Mouse (Mus musculus) C2C12 (cell line): ENCODE measurements at regions not wholly inside any gene's neighbourhood (a gene's known extent, or its start where the extent isn't known, plus 50 kb on each side); places are given as distances from the start of the nearest gene placed in this dataset.
"Not testable (repeated sequence)": the region's sequence is repeated elsewhere in the genome, so short reads cannot be mapped to it uniquely, and the experiment has no call there.

ENCODE experiments used
- H3K27me3 ChIP-seq: one replicate; pipeline ENCODE4 v1.6.1; 2011; ENCODE audit not compliant: control insufficient read depth, insufficient read depth, insufficient read length
- H3K36me3 ChIP-seq: one replicate; pipeline ENCODE4 v1.6.1; 2011; ENCODE audit not compliant: control insufficient read depth, insufficient read depth
- H3K4me3 ChIP-seq: one replicate; pipeline ENCODE4 v1.5.1; 2011; ENCODE audit warnings: mild to moderate bottlenecking, control low read depth; ENCODE audit not compliant: poor library complexity, insufficient read depth, severe bottlenecking
- H3K79me2 ChIP-seq: one replicate; pipeline ENCODE4 v1.6.1; 2011; ENCODE audit not compliant: control insufficient read depth, insufficient read depth
- H3K79me3 ChIP-seq: one replicate; pipeline ENCODE4 v1.6.1; 2011; ENCODE audit warnings: low read depth, control low read depth
- H3ac ChIP-seq: one replicate; pipeline ENCODE3; 2011; ENCODE audit warnings: low read depth; ENCODE audit not compliant: control insufficient read depth, insufficient read length
- CEBPB ChIP-seq: IDR thresholded peaks from one replicate; pipeline ENCODE4 v1.6.1; 2011; ENCODE audit warnings: low read depth, mild to moderate bottlenecking, control low read depth, moderate library complexity
- CTCF ChIP-seq: IDR thresholded peaks from one replicate; pipeline ENCODE4 v1.5.1; 2011; ENCODE audit not compliant: control insufficient read depth, insufficient read depth, insufficient read length
- FOSL1 ChIP-seq: IDR thresholded peaks from one replicate; pipeline ENCODE4 v1.8.0; 2011; ENCODE audit warnings: mild to moderate bottlenecking, low read length; ENCODE audit not compliant: poor library complexity, insufficient read depth, severe bottlenecking
- MAX ChIP-seq: IDR thresholded peaks from one replicate; pipeline ENCODE4 v1.6.1; 2011; ENCODE audit warnings: mild to moderate bottlenecking, control low read depth
- MYOD1 ChIP-seq: IDR thresholded peaks from one replicate; pipeline ENCODE4 v1.6.1; 2011; ENCODE audit warnings: low read depth; ENCODE audit not compliant: control insufficient read depth, insufficient read length
- MYOG ChIP-seq: IDR thresholded peaks from one replicate; pipeline ENCODE4 v1.6.1; 2011; ENCODE audit not compliant: control insufficient read depth, insufficient read length; ENCODE audit errors: extremely low read depth
- USF1 ChIP-seq: IDR thresholded peaks from one replicate; pipeline ENCODE4 v1.6.1; 2011; ENCODE audit warnings: low read depth, mild to moderate bottlenecking, control low read depth, moderate library complexity

GRCm38 (mm10) chr14:60576281-60576680 lies 57.5 kb upstream of the Spata13 start:
- H3K79me2 ChIP-seq: no peaks in the 10 kb centered on the region
- H3K79me3 ChIP-seq: no peaks in the 10 kb centered on the region
- H3K27me3 ChIP-seq: no peaks in the 10 kb centered on the region
- no peaks in the 10 kb centered on the region for H3K36me3 ChIP-seq
- no peak for TF ChIP-seq USF1
- TF ChIP-seq MAX: no peak
- TF ChIP-seq MYOG: no peak
- no peak for TF ChIP-seq CTCF
- TF ChIP-seq MYOD1: no peak
- TF ChIP-seq FOSL1: no peak
- TF ChIP-seq CEBPB: no peak
- H3ac ChIP-seq: no peak overlapping the region
- H3K4me3 ChIP-seq: no peak overlapping the region

- H3K4me3 ChIP-seq, H3K79me3 ChIP-seq, H3K27me3 ChIP-seq, H3ac ChIP-seq, H3K36me3 ChIP-seq, H3K79me2 ChIP-seq: not testable (repeated sequence)
Observed at GRCm38 (mm10) chr14:60580131-60580530, 53.7 kb upstream of the Spata13 start.
